Mouse (Mus musculus) intestine, embryonic 14.5 days (tissue): ENCODE measurements around the gene Ccdc157. TPM values are rescaled to one million over a fixed set of nuclear protein-coding genes. Genes with fewer than 3 reads are reported as not detected.
"Not testable (repeated sequence)": the region's sequence is repeated elsewhere in the genome, so short reads cannot be mapped to it uniquely, and the experiment has no call there.

ENCODE experiments used
- ATAC-seq: fragments of 200-750 bp; cut with Nextera tagmentation; replicated peaks from 2 replicates; pipeline ENCODE4 v1.8.0; 2017; ENCODE audit warnings: low read depth, moderate number of reproducible peaks, moderate TSS enrichment, moderate library complexity; ENCODE audit not compliant: low FRiP score, low TSS enrichment
- DNase-seq: peaks from one replicate; pipeline ENCODE4 v3.0.0-alpha.2; 2018; ENCODE audit warnings: low spot score
- H3K27ac ChIP-seq: fragments of 300-500 bp; sonication (generic); 2 replicates; pipeline ENCODE4 v1.5.1; 2014; ENCODE audit warnings: low read depth, mild to moderate bottlenecking, control low read depth
- H3K27me3 ChIP-seq: fragments of 300-500 bp; sonication (generic); replicated peaks from 2 replicates; pipeline ENCODE4 v1.6.1; 2014; ENCODE audit warnings: low read length, control low read depth; ENCODE audit not compliant: control insufficient read depth, insufficient read depth
- H3K36me3 ChIP-seq: fragments of 300-500 bp; sonication (generic); 2 replicates; pipeline ENCODE4 v1.6.1; 2014; ENCODE audit warnings: low read length, control low read depth; ENCODE audit not compliant: control insufficient read depth, insufficient read depth
- H3K4me1 ChIP-seq: fragments of 300-500 bp; sonication (generic); replicated peaks from 2 replicates; pipeline ENCODE4 v1.6.1; 2014; ENCODE audit warnings: low read length, control low read depth, mixed read lengths; ENCODE audit not compliant: control insufficient read depth, insufficient read depth
- H3K4me2 ChIP-seq: fragments of 300-500 bp; sonication (generic); 2 replicates; pipeline ENCODE4 v1.6.1; 2014; ENCODE audit warnings: low read length
- H3K4me3 ChIP-seq: fragments of 300-500 bp; sonication (generic); 2 replicates; pipeline ENCODE4 v1.5.1; 2014; ENCODE audit warnings: low read depth, low read length, control low read depth, mixed read lengths
- H3K9ac ChIP-seq: fragments of 300-500 bp; sonication (generic); 2 replicates; pipeline ENCODE4 v1.6.1; 2014; ENCODE audit warnings: mild to moderate bottlenecking, low read length
- H3K9me3 ChIP-seq: fragments of 300-500 bp; sonication (generic); 2 replicates; pipeline ENCODE4 v1.6.1; 2016; ENCODE audit warnings: low read length, control low read depth; ENCODE audit not compliant: control insufficient read depth
- WGBS: fragments of 180-500 bp; shearing (Covaris S2); extraction: QIAGEN DNeasy Blood & Tissue Kit; methylation state at CpG from one replicate; pipeline ENCODE4 v1.1.7; 2014; 5-methylcytosine and 5-hydroxymethylcytosine counted together
- polyA plus RNA-seq: library from polyadenylated mRNA; unstranded; fragments of >200 nt; fragmentation: Nextera tagmentation; extraction: Ambion mirVana; gene quantifications from 2 replicates; pipeline ENCODE4 v1.2.1, GENCODE M21; 2014

The Ccdc157 gene
- polyA plus RNA-seq, 1 experiment from 2014 or later: 3.0 TPM

DNA sequence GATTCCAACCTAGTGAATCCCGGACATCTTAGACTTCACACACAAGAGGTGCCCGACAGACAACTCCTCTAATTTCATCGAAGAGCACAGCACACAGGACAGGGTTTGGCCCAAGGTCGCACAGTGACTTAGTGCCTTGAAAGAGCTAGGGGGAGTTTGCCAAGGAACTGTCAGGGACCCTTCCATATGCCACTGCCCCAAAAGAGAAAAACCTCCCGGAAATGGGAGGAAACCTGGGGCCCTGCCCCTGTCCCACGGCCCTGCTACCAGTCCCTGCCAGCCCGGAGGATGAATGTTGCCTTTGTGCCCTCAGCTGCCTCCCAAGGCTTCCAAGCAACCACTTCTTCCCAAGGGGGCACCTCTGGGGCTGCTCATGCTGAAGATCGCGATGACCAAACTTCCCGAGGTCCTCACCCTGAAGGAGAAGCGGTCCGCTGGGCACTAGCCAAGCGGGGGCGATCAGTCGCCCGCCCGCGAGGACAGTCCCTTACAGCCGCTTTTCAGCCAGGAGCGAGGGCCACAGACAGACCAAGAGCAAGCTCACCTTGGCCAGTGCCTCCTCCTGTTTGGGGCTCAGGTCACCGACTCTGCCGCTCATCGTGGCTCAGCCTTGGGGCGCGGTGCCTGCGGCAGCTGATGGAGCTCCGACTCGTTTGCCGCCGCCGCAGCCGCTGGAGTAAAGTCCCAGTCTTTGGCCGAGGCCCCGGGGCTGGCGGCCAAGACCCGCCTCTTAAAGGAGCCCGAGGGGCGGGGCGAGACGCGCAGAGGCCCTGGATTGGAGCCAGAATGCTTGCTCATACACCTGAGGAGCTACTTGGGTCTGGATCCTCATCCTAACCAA lies 41.8 kb downstream of the Ccdc157 start:
- DNase-seq: peak; percentile 84
- 3% methylated on average over 41 of the region's 41 CpGs for WGBS

DNA sequence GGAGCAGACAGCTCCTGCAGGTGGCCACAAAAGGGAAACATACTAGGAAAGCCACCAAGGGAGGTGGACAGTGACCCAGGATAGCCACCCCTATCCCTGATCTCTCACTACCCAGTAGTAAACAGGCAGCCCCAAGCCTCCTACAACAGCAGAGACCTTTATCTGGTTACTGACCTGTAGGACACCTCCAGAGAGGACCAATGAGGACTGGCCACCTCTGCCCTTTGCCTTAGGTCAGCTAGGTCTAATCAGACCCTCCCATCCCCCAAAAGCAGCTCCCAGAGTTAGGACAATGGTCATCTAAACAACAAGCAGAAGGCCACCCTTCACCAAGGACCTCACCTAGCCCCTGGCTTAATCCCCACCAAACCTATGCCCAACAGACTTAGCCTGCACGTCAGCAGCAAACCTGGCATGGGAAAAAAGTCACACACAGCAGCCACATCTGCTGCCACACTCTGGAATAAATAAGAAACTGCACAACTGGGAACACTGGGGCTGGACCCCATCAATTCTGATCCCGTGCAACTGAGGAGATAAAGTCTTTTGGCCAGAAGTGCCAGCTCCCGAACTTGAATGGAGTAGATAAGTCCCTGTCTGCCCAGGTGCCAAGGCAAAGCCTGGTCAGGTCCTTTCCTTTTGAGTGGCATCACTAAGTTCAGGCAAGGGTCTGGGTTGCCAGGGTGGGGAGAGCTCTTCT lies 42.6 kb downstream of the Ccdc157 start:
- ATAC-seq: no peak
- peak overlapping the region; percentile 56 for H3K4me3 ChIP-seq
- DNase-seq: no peak
- 33% methylated on average over 3 of the region's 3 CpGs for WGBS
- H3K27ac ChIP-seq: no peak overlapping the region
- no peaks in the 10 kb centered on the region for H3K36me3 ChIP-seq
- H3K4me2 ChIP-seq: peak overlapping the region; percentile 98
- peaks cover 23% of the 10 kb centered on the region for H3K27me3 ChIP-seq
- H3K4me1 ChIP-seq: peaks cover 5% of the 10 kb centered on the region
- no peak overlapping the region for H3K9ac ChIP-seq
- H3K9me3 ChIP-seq: no peaks in the 10 kb centered on the region

More for the DNA sequence above, 41.8 kb downstream of the Ccdc157 start:
- Histone ChIP-seq H3K27ac (no peak overlapping the region), H3K27me3 (peaks cover 23% of the 10 kb centered on the region), H3K9me3 (no peaks in the 10 kb centered on the region), H3K4me2 (peak overlapping the region; percentile 98), H3K4me3 (peak overlapping the region; percentile 56), H3K9ac (peak overlapping the region; percentile 53), H3K36me3 (no peaks in the 10 kb centered on the region), H3K4me1 (peaks cover 5% of the 10 kb centered on the region)
- ATAC-seq: peak; percentile 75

DNA sequence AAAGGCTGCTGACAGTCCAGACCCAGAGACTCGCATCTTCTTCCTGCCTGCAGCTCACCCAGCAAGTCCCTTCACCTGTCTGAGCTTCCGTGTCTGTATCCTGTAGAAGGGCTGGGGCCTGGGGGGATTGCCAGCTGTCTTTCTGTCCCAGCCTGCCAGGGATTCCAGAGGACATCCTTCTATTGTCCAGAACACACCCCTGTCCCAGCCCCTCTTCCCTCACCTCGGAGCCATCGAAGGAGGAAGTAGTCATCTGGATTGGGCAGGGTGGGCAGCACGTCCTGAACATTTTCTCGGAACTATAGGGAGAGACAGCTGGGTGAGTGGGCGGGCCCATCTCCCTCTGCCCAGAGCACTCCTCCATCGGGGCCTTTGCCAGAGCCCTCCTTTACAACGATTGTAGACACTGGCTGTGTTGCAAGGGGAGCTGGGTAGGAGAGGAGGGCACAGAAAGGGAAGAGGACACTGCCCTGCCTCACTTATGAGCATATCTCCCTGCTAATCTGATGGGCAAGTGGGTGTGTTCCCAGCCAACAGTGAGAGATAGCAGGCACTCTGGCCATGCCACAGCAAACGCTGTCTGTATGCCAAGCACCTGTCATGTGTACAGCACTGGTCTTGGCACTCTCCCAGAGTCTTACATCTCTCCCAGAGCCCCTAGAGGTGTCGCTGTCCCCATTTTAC lies 43.5 kb downstream of the Ccdc157 start:
- no peak overlapping the region for H3K27ac ChIP-seq
- peaks cover 23% of the 10 kb centered on the region for H3K27me3 ChIP-seq
- no peaks in the 10 kb centered on the region for H3K9me3 ChIP-seq
- peaks cover 5% of the 10 kb centered on the region for H3K4me1 ChIP-seq
- no peak overlapping the region for H3K4me3 ChIP-seq
- no peak overlapping the region for H3K4me2 ChIP-seq
- 53% methylated on average over 11 of the region's 11 CpGs for WGBS
- ATAC-seq (no peak), DNase-seq (no peak)
- no peak overlapping the region for H3K9ac ChIP-seq
- H3K36me3 ChIP-seq: no peaks in the 10 kb centered on the region

DNA sequence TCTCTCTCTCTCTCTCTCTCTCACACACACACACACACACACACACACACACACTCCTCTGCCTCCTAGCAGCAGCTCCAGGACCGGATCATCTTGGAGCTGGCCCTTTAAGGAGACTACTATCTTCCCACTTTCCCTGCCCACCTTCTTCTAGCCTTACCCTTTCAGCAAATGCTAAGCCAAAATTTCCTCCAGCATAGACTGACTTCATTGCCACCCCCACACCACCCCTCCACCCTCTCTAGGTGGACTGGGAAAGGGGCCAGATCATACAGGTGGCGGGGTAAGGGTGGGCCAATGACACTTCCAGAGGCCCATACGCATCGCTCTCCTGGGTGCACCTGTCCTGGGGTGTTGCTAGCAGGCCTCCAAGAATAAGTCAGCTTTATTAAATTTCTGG lies 44.7 kb downstream of the Ccdc157 start:
- no peak overlapping the region for H3K27ac ChIP-seq
- peaks cover 23% of the 10 kb centered on the region for H3K27me3 ChIP-seq
- H3K9me3 ChIP-seq: no peaks in the 10 kb centered on the region
- no peak overlapping the region for H3K9ac ChIP-seq
- DNase-seq: no peak
- no peak for ATAC-seq
- H3K4me1 ChIP-seq: peaks cover 5% of the 10 kb centered on the region
- no peak overlapping the region for H3K4me2 ChIP-seq
- H3K4me3 ChIP-seq: no peak overlapping the region
- 88% methylated on average over 4 of the region's 4 CpGs for WGBS
- no peaks in the 10 kb centered on the region for H3K36me3 ChIP-seq

DNA sequence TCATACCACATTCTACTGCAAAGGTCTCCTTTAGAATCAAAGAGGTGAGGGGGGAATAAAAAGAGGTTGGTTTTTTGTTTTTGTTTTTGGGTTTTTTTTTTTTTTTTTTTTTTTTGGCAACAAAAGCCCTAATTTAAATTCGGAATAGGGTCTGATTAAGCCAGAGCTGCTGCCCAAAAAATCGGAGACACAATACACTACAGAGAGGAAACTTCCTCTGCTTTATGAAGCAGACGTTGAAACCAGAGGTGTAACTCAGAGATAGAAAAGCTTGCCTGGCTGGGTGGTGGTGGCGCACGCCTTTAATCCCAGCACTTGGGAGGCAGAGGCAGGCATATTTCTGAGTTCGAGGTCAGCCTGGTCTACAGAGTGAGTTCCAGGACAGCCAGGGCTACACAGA lies 45.6 kb downstream of the Ccdc157 start:
- peaks cover 22% of the 10 kb centered on the region for H3K27me3 ChIP-seq
- H3K4me1 ChIP-seq, H3K4me3 ChIP-seq, H3K27ac ChIP-seq, H3K9ac ChIP-seq, H3K9me3 ChIP-seq, H3K36me3 ChIP-seq, ATAC-seq, DNase-seq, H3K4me2 ChIP-seq: not testable (repeated sequence)
- WGBS: 84% methylated on average over 6 of the region's 6 CpGs

DNA sequence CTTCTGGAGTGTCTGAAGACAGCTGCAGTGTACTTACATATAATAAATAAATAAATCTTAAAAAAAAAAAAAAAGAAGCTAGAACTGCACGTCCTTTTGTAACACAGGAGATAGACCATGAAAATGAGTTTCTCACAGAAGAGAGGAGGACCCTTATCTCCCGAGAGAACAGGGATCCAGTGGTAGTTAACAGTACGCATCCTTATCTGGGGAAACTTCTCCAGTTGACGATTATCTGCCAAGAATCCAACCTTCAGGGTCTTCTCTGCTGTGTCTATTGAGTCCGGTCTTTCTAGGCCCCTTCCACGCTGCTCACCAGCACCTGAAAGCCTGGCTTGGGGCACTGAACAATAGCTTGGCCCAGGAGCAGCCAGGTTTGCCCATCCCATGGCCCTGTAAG lies 46.1 kb downstream of the Ccdc157 start:
- H3K9me3 ChIP-seq: no peaks in the 10 kb centered on the region
- H3K27me3 ChIP-seq: peaks cover 16% of the 10 kb centered on the region
- peaks cover 5% of the 10 kb centered on the region for H3K4me1 ChIP-seq
- no peak overlapping the region for H3K27ac ChIP-seq
- ATAC-seq (no peak), DNase-seq (no peak)
- H3K4me2 ChIP-seq: no peak overlapping the region
- no peak overlapping the region for H3K4me3 ChIP-seq
- no peaks in the 10 kb centered on the region for H3K36me3 ChIP-seq
- no peak overlapping the region for H3K9ac ChIP-seq
- WGBS: 81% methylated on average over 6 of the region's 6 CpGs

DNA sequence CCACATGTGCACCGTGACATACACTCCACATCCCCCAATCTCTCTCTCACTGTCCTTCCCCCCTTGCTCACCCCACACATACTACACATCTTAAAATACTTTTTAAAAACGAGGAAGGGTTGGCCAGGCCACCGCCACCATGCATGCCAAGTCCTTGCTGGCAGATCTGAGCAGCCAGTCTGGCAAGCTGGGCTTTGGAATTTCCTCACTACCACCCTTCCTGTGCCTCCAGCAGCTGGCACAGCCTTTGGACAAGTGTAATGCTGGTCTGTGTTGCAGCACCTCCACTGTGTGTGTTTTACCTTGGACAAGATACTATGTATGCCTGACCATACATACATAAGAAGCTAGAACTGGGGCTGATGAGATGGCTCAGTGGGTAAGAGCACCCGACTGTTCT lies 46.6 kb downstream of the Ccdc157 start:
- Histone ChIP-seq H3K36me3 (no peaks in the 10 kb centered on the region), H3K27ac (no peak overlapping the region), H3K4me2 (no peak overlapping the region), H3K9ac (no peak overlapping the region), H3K9me3 (no peaks in the 10 kb centered on the region), H3K4me3 (no peak overlapping the region), H3K4me1 (peaks cover 5% of the 10 kb centered on the region), H3K27me3 (peaks cover 14% of the 10 kb centered on the region; the same call in 1 of the 2 replicates)
- WGBS: 87% methylated on average over 4 of the region's 4 CpGs
- ATAC-seq: no peak
- no peak for DNase-seq

DNA sequence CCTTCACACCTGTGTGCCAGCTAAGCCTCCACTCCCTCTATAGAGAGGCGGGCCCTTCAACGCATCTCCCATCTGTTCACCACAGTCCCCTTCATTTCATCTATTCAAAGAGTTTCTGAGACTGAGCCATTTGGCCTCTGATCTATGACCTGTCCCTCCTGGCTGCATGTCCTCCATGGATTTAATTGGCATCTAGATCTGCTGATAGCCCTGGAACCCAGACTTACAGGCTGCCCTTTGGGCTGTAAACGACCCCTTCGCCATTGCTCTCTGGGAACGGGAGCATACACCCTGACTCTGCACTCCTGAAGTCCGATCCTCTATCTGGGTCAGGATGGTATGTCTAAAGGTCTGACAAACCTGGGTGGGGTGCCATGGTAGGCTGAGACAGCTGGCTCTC lies 47.2 kb downstream of the Ccdc157 start:
- Histone ChIP-seq H3K27ac (no peak overlapping the region), H3K4me3 (no peak overlapping the region), H3K27me3 (peaks cover 12% of the 10 kb centered on the region; the same call in 1 of the 2 replicates), H3K9ac (no peak overlapping the region), H3K4me1 (no peaks in the 10 kb centered on the region), H3K9me3 (no peaks in the 10 kb centered on the region), H3K36me3 (no peaks in the 10 kb centered on the region), H3K4me2 (no peak overlapping the region)
- ATAC-seq: no peak
- DNase-seq: no peak
- WGBS: 74% methylated on average over 6 of the region's 6 CpGs
